10 mouse cellular contexts compared by ENCODE assay signal in the genomic region with DNA sequence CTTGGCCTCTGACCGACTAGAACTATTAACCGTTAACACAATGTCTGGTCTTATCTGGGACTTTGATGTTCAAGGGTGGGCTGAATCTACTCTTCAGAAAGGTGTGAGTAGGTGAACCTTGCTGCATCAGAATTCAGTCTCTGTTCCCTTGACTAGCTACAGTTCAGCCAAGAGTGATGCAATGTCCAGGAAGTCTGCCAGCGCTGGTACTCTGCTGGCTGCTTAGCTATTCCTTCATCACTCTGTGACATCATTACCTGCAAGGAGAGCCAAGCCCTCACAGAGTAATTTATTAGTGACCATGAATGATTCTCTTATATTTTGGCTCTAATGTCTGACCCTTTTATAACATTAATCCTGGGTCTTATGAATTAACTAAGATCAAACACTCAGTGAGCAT.
DNase-seq lines count a peak whose midpoint lies in the region; TF ChIP-seq lines count a peak whose summit lies in the region.
"Had no signal": no experiment of that assay in that cellular context is flagged by ENCODE, and none has a peak within 500 bp of the region (broad histone marks: within the 10 kb centered on the region; RNA-seq: fewer than 3 reads in every experiment).

No protein-coding gene starts in this region.

- no peak overlapping the region for H3K4me3 ChIP-seq in kidney, adult 2 months (ENCODE audit: insufficient read depth, low read depth, low read length)
- H3K4me3 ChIP-seq: hindbrain, embryonic 15.5 days had no signal

- H3K4me1 ChIP-seq in kidney, adult 2 months (ENCODE audit: control insufficient read depth, insufficient read depth, low read length), result no peaks in the 10 kb centered on the region
- H3K4me1 ChIP-seq: hindbrain, embryonic 15.5 days had no signal

- no peak for TF ChIP-seq CTCF in kidney, adult 2 months (conservative IDR thresholded peaks at IDR 0.05; ENCODE audit: insufficient read depth, insufficient read length, low read depth, low read length)

- no peak overlapping the region for H3K27ac ChIP-seq in kidney, adult 2 months (ENCODE audit: insufficient read depth, low read depth, low read length)
- H3K27ac ChIP-seq: hindbrain, embryonic 15.5 days had no signal

- peak; percentile 1 for DNase-seq in cerebellum, adult 8-10 months
- no peak for DNase-seq in cerebellum, adult 11 months
- peak; percentile 50 for DNase-seq in kidney, adult 2 months
- no peak for DNase-seq in kidney, postnatal 4 days
- DNase-seq in adrenal gland, adult 8-10 months, result peak; percentile 61
- peak; percentile 14 for DNase-seq in layer of hippocampus, adult 9-11 months
- DNase-seq in testis, postnatal 10 days (ENCODE audit: low spot score), result no peak
- DNase-seq in spleen, adult 12 weeks (ENCODE audit: low spot score), result no peak
- DNase-seq: liver had no signal

- TF ChIP-seq POLR2A in kidney, adult 2 months (IDR thresholded peaks at IDR 0.05; ENCODE audit: low read depth, low read length), result no peak

- H3K27me3 ChIP-seq in kidney, adult 2 months (replicated peaks; ENCODE audit: control insufficient read depth, insufficient read depth, low read length), result no peaks in the 10 kb centered on the region
- H3K27me3 ChIP-seq: hindbrain, embryonic 15.5 days had no signal

- WGBS in kidney, adult 2 months, result 85% methylated on average over 3 of the region's 3 CpGs

- H3K36me3 ChIP-seq in kidney, adult 2 months (ENCODE audit: control insufficient read depth, insufficient read depth, low read length), result no peaks in the 10 kb centered on the region
- H3K36me3 ChIP-seq: hindbrain, embryonic 15.5 days had no signal

Comparison
In these comparisons a context has a peak if more than half of its experiments do, and no peak if none do; other contexts are left out.
1. DNase-seq: peak in cerebellum, adult 8-10 months (single experiment), kidney, adult 2 months (single experiment), adrenal gland, adult 8-10 months (single experiment) and layer of hippocampus, adult 9-11 months (single experiment); none in cerebellum, adult 11 months (single experiment), kidney, postnatal 4 days (0 of 2), testis, postnatal 10 days (single experiment) and spleen, adult 12 weeks (single experiment).